Mouse (Mus musculus) mouse embryonic stem cell (cell line): ENCODE measurements around the gene Mis12.

Source experiments
- in situ Hi-C, 2 experiments: fragments of 300-500 bp; cut with MboI; formaldehyde crosslinking; loops; 1 replicate in 1 of 2; 3 replicates in 1 of 2; pipeline ENCODE4 v1.14.3; 2019 to 2020; ENCODE audit warnings: low sequenced_read_pairs in 2 of 2, low pct_unique_long_range_greater_than_20kb in 1 of 2, mixed read lengths in 1 of 2; ENCODE audit not compliant: unreplicated experiment in 1 of 2

The Mis12 gene

DNA sequence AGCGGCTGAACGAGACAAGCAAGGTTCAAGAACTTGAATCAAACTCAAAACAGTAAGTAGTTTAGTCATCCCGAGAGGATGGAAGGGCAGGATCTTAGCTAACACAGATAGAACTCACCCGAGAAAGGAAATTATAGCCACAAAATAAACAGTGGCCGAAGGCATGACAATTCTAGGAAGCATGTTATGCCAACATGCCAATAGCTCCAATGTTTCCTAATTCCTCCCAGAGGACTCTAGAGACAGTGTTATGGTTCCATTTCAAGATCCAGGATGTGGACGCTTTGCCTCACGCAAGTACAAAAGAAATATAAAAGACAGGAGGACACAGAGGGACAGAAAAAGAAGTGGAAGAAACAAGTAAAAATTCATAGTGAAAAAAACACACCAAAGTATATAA, 11.6 kb upstream of the Mis12 start:
- in situ Hi-C loops, result no loop called here

DNA sequence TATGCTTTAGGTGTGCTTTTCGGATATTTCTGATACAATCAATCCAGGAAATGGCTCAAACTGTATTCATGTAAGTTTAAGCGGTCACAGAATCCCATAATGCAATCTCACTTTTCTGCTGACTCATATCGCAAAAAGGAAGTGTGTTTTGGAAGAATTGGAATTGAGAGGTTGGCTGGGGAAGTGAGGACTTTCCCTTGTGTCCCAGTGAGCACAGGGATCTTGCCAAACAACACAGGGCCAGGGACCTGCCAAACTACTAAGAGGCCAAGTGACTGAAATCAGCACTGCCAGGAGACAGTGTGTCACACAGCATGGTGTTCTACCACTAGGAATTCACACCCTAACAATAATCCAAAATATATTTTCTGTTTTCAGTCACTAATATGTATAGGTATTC, 11.1 kb upstream of the Mis12 start:
- in situ Hi-C loops, result no loop called here

DNA sequence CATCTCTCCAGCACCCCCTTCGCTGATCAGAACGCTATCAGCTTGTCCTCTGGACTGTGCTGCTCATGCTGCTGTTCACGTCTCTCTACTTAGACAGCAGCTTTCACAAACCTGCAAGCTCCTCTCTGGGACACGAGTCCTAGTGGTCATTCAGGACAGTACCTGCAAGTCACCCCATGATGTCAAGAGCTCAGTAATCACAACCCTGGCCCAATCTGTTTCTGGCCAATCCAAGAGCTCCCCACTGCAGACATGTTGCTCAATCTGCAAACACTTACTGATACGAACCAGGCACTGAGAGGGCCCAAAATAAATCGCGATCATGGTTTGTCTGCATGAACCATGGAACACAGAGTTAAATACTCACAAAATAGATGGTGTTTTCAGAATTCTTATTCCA, 6.7 kb upstream of the Mis12 start:
- in situ Hi-C loops, result no loop called here

DNA sequence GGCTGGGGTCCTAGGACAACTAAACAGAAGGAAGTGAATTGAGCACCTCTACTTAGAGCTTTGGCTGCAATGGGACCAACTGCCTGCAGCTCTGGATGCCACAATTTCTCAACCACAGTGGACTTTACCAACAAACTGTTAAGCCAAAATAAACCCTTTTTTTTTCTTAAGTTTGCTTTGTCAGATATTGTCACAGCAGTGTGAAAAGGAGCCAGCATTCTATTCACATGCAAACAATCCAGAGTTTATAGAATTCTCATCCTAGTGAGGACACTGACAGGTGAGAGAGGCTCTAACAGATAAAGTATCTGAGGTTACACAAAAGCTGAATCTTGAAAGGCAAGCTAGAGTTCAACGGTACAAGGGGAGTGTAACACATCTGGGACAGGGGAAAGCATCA, 2.4 kb upstream of the Mis12 start:
- in situ Hi-C loops, result no loop called here

DNA sequence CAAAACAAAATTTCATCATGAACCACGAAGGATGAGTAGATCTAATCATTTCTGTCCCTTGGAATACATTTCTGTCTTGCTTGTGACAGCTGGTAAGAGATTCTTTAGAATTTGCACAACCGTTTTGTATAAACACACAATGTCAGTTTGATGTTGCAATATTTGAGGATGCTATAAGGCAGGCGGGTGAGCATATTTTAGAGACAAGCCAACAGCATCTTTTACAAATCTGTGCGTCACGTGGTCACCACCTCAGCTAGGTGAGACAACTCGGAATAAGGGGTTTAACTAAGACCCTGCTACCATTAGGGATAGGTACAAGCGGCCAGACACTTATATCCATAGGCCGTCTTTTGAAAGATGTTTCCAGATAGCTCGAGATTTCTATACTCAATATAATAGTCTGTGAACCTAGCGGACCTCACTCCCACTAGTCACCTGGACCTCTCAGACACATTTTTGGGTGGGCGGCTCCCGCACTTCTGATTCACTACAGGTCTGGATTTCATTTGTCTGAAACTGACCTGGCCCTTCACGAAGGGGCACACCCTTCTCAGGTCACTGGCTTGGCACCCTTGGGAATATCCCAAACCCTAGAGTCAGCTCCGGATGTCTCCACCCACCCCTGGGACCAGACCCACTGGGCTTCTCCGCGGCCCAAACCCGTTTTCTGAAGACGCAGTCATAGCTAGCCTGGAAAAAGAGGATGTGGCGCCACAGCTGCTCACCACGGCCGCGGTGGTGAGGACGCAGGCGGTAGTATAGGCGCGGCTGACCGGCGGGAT, 803 bp upstream of the Mis12 start:
- in situ Hi-C loops, result no loop called here

DNA sequence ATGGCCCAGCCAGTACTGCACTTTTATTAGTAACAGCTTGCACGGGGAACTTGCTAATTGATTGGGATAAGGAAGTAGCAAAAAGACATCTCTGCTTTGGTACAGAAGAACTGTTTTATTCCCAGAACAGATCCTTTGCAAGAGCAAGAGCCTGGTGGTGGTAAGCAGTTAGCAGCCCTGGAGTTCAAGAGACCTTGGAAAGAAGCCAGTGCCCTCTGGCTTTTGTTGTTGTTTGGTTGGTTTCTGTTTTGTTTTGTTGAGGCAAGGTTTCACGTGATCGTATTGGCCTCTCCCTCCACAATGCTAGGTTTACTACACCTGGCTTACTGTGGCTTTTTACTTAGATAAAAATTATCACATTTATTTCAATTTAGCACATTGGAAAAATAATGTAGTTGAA, 8.9 kb downstream of the Mis12 start:
- in situ Hi-C loops, result no loop called here

DNA sequence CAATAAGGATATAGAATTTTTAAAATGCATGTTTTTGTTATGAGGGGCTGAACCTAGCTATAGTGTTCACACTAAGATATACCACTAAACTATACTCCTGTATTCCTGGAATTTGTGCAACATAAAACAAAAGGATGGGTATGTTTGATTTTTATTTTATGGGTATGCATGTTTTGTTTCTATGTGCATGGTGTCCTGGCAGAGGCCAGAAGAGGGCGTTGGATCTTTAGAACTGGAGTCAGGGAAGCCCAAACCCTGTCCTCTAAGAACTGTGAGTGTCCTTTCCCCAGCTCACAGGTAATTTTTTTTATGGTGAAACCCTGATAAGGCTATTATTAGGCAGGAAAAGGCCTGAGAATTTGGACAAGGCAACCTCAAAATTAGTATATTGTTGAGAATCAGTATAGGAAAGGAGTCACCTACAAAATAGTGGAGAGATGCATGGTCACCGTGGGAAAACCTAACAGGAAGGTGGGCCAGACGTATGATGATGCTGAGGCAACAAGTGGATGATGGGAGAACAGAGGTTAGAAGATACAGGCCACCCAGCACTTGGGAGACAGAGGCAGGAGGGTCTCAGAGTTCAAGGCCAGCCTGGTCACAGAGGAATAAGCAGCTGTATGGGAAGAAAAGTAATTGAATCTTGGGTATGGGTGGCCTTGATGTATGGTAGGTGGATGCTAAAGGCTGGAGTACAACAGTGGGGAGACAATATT, 10.2 kb downstream of the Mis12 start:
- in situ Hi-C loops, result no loop called here

DNA sequence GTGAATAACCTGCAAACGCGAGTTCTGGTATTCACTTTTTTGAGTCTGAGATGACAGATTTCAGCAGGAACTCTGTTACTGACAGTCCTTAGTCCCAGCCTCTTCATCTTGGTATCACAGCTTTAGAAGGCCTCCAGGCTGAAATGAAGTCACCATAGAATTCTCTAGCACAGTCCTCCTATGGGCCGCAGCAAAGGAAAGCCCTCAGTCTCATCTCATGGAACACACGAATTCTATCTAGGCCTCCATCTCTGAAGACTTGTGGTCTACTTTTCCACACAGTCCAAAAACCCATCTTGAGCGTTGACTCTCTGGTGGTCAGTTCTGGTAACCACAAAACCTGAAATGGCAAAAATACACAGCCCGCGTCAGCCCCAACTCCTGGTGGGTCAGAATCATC, 12.7 kb downstream of the Mis12 start:
- in situ Hi-C loops, result no loop called here

DNA sequence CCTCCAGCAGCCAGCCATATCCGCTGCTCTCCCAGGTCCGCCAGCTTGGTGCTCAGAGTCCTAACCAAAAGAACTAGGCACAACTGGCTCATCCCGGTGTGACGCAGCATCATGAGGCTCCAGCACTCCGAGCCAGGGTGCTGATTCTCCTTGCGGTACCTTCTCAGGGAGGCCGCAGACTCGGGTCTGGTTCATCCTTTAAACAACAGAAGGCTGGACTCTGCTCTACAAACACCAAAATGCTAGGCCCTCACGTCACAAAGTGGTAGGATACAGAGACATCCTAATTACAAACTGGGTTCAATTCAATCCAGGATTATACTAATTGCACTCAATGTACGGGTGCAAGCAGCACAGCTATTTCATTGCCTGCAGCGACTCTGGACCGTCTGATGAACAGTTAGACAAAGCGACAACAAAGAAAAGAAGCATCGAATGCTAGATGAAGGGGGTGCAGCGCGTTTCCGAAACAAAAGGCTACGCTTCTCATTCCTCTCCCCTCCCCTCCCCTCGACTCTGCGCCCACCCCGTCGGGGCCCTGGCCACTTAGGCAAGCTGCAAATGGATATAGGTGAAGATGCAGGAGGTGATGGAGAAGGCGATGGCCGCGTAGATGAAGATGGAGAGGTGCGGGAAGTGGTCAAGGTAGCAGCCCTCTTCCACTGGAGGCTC, 13.2 kb downstream of the Mis12 start:
- in situ Hi-C loops, result no loop called here

DNA sequence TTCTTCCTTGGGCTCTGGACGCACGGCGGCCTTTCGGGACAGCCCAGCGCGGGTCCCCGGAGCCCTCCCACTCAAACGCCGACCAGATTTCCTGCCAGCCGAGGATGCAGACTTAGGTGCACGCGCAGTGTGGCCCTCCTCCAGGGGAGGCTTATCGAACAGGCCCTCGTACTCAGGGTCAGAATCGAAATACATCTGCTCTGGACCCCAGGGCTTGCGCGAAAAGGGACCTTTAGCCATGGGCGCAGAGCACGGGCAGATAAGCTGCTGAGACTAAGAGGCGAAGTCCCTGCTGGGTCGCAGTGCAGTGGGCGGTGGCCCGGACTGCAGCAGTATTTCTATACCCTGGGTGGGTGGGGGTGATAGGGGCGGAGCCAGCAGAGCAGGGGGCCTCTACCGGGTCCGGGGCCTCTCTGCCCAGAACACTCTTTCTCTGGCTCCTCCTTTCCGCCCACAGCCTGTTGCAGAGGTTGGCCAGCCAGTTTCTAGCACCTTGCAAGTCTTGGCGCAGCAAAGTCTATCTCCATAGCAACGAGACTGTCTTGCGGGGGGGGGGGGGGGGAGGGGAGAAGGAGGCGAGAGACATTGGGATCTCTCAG, 13.9 kb downstream of the Mis12 start, which contains the start of gene 6330403K07Rik:
6330403K07Rik (minus strand) TSS at position 351 of the 599 bp plus-strand sequence.
- in situ Hi-C loops, result no loop called here

DNA sequence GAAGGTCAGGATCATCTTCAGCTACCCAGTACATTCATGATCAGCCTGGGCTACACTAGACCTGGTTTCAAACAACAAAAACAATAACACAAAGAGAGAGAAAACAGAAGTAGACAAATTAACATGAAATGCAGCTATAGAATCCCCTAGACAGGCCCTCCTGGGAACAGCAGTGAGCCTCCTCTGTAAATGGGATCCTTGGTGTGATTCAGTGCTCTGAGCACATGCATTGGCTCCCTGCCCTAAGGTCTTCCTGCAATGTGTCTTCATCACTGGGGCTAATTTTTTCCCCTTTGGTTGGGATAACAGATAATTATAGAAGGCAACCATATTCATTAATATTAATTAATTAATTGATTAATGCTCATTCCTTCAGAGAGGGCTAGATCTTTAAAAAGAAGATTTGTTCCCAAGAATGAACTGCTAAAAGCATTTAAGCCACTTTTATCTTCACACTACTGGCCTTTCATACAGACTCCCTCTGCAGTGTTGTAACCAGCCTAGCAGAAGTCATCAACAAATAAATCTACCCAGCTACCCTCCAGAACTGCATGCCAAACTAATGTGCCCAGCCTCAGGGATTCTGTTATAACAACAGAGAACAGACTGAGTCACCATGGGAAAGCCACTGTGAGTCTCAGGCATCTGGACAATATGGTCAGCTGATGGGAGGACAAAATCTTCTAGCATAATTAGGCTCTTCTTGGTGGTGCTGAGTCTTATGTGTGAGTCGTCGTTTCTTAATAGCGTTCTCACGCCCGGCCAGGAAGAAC, 20.3 kb downstream of the Mis12 start:
- in situ Hi-C loops, result no loop called here

DNA sequence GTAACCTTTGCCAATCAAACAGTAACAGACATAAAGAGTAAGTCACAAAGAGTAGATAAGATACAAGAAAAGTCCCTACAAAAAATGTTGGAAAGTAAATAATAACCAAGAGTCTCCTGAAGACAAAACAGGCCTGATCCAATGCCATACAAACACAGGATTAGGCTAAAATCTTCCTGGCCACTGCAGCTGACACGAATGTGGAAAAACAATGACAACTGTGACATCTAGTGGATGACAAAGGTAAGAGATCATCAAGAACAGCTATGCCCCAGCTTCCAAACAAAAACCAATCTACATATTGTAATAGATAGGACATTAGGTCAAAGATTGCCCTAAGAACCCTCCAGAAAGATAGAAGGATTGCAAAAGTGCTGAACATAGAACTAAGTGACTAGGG, 33.1 kb downstream of the Mis12 start:
- in situ Hi-C loops, result no loop called here

DNA sequence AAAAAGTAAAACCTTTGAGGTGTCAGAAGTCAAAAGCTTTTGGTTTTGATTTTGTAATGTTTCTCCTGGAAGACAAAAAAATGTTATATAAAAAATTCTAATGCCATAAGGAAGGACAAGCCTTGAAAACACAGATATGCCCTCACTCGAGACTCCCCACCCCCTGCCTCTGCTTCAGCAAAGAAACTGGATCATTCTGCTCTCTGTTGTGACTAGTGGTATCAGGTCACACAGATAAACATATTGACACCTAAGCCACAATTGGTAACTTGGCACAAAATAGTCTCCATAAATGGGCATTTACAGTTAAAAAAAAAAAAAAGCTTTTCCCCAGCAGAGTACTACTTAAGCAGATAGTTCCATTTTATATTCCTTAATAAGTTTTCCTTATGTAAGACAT, 56.9 kb downstream of the Mis12 start:
- in situ Hi-C loops, result no loop called here
